Mouse (Mus musculus) lung, postnatal 36 days (tissue): ENCODE data around the gene Pkig.
"Not testable (repeated sequence)": the region's sequence is repeated elsewhere in the genome, so short reads cannot be mapped to it uniquely, and the experiment has no call there.

Experiments
- DNase-seq: peaks from one replicate; pipeline ENCODE4 v3.0.0; 2022; ENCODE audit warnings: mixed read lengths

The Pkig gene

GRCm38 (mm10) chr2:163685761-163686200 lies 27.6 kb downstream of the Pkig start:
- DNase-seq = peak; percentile 78

DNA sequence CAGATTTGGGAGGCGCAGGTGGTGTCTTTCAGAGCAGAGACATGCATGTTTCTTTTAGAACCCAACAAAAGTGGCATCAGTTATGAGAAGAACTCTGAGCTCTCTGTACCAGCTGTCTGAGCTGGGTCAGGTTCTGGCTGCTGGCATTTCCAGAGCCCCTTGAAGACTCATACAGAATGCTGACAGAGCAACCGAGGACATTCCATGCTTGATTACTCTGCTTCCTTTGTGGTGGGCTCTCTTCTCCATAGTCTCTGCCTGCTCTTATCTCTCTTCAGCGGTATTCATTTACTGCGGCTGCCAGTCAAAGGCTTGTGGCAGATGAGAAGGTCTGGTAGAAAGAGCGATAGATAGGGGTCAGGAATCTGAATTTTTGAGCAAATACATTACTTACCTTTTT lies 28.0 kb downstream of the Pkig start:
- DNase-seq = no peak

GRCm38 (mm10) chr2:163686886-163687285 lies 28.7 kb downstream of the Pkig start:
- DNase-seq = no peak

DNA sequence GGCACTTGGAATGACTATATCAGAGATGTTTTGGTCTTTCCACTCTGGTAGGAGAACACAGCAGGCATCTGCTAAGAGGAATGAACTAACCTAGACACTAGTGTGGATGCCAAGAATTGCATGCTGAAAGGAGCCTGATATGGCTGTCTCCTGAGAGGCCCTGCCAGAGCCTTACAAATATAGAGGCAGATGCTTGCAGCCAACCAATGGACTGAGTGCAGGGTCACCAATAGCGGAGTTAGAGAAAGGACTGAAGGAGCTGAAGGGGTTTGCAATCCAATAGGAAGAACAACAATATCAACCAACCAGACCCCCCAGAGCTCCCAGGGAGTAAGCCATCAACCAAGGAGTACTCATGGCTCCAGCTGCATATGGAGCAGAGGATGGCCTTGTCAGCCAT lies 30.2 kb downstream of the Pkig start:
- DNase-seq = not testable (repeated sequence)

- no peak for DNase-seq
Observed at GRCm38 (mm10) chr2:163689771-163690170, 31.6 kb downstream of the Pkig start.

DNA sequence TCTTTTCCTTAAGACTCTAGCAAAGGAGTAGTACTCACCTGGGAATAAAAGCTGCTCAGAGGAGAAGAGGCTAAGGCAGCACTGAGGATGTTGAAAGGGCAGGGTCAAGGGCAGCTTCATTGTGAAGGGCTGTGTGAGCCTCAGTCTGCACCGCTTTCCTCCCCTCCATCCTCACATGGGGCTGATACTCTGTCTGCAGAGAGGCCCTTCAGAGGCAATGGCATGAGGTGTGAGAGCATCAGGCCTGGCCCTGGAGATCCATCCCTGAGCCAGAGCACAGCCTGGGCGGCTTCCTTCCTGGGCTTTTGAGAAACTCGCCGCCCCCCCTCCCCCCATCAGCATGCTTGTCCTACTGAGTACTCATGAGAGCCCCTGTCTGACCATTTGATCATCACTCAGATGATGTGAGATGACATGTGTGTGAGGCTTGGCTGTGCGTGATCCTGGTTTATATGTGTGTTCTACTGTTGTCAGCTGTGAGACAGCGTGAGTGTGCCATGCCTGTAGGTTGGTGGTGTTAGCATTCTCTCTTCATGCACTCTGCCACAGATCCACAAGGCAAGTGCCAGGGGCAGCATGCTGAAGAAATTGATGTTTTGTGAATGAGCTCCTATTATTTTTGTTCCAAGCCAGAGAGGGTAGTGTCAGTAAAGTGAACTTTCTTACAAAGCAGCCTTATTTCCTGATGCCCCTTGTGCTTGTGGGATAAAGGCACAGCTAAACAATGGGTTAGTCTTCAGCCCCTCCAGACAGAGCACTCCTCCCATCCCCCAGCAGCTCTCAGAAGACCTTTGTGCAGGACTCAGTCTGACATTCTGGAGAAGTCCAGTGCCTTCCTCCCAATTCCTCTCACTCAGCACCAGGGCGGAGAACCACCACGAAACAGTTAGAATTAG lies 32.5 kb downstream of the Pkig start:
- no peak for DNase-seq

- no peak for DNase-seq
Observed at GRCm38 (mm10) chr2:163691846-163692605, 33.8 kb downstream of the Pkig start.

DNA sequence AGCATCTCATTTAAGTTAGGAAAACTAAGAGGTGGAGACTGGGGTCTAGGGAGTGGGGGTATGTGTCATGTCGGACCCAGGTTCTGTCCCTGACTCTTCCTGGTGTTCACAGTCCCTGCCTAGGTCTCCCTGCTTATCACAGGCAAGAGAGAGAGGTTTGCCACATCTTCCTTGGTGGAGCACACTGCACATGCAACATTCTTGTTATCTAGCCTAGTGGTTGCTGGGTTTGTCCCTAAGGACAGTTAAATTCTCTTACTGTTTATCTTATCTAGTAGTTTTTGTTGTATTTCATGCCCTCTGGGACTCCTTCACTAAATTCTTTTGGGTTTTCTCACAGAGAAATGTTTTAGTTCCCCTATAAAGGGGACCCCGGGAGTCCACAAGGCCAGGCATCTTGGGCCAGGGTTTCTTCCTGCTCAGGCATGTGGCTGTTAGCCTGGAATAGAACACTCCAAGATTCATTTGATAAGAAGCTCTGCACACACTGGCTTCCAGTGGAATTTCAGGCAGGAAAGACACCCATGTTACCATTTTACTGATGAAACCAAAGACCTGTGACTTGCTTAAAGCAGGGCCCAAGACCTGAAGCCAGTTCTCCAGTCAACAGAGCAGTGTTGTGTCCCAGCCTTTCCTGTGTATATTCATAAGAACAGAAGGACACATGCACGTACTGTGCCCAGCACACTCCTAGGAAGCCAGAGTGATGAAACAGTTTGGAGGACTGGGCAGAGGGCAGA lies 34.9 kb downstream of the Pkig start:
- no peak for DNase-seq

- DNase-seq = peak; percentile 75
Observed at GRCm38 (mm10) chr2:163693716-163694314, 35.6 kb downstream of the Pkig start.

- no peak for DNase-seq
Observed at GRCm38 (mm10) chr2:163696763-163697162, 38.6 kb downstream of the Pkig start.

DNA sequence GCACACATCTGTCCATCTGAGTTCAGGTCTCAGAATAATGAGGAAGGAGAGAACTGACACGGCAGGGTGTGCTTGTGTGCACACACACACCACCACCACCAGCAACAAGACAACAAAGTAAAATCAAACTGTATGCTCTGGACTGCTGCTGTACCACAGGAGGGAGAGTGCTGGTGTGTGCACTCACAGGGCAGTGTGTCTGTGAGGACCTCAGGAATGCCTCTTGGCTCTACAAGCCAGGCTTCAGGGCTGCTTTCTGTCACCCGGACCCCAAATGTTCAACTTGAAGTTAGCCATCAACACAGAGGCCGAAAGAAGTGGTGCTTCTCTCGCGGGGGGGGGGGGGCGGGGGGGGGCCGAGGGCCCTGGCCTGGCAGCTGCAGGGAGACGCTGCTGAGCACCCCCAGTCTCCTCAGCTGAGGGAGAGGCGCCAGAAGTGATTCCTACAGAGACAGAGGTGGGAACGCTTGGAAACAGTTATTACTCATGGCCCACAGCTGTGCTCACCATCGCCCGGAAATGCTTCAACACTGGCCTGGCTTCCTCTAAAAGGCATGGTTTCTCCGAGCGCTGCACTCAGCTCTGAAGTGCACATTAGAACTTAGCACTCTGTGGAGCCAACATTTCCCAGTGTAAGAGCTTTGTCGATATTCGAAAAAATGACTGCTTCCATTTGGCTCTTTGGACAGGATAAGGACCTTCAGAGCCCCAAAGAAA lies 39.7 kb downstream of the Pkig start:
- peak; percentile 47 for DNase-seq

DNA sequence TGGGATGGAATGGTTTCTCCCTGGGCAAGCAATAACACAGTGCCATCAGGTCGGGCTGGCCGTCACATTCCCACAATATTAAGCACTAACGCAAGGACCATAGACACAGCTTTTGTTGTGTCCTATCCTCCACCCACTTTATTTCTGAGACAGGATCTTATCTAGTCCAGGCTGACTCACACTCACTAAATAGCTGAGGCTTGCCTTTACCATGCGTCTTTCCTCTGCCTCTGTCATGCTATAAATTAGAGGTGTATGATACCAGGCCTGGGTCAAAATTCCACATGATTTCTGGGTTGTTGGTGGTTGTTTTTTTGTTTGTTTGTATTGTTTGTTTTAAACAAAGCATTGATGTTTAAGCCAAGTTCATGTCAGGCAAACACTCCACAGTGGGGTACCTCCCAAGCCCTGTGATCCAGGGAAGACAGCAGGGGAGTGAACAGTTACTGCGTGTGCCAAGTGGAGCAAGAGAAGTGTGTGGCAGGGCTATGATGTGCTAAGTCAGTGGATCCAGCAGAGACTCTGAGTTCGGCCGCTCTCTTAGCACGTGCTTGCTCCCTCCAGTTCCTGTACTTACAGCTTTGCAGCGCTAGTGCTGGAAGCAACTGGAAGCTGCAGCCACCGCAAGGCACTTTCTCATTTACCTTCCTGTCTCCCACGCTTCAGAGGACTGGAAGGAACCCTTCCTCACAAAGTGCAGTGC lies 41.0 kb downstream of the Pkig start:
- DNase-seq = no peak

DNA sequence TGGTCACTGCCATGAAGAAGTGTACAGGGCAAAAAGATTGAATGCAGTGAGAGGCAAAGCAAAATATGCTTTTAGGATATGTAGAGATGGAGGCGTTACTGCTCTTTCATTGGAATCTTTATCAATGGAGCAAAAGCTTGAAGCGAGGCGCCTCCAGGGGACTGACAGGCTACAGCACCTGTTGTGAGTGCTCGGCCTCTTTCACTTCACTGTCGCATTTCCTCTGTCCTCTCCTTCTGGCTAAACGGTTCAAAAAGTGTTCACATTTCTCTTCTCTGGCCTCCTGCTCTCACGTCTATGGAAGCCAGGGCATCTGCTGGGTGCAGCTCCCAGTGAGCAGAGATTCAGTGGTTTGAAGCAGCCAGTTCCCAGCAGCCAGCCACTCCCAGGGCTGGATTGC lies 44.2 kb downstream of the Pkig start:
- no peak for DNase-seq

GRCm38 (mm10) chr2:163702921-163703320 lies 44.7 kb downstream of the Pkig start:
- DNase-seq = no peak

DNA sequence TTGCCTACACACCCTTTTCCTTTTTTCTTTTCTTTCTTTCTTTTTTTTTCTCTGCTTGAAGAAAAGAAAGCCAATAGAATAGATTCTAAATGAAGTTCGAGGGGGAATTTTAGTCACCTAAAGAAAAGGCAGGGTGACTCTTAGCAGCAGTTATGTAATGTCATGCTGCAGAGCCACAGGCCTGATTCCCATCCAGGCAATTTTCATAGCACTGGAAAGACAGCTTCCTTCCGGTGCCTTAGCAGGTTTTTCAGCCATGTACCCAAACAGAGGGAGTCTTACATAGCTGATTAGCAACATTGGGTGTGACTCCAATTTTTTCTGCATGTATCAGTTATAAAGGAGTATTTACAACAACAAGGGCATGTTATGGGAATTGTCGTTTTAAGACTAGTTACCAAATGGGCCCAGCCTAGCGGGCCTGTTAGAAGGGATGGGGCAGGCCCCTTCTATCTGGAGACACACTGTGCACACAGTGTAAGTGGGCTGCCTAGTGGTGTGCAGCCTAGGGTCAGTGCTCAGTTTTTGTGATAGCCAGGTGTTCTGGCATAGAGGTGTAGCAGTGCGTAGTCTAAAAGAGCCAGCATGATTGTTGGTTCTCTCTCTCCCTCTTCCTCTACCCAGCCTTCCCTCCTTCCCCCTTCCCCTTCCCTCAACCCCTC lies 45.5 kb downstream of the Pkig start:
- no peak for DNase-seq

GRCm38 (mm10) chr2:163708321-163708720 lies 50.1 kb downstream of the Pkig start:
- no peak for DNase-seq

DNA sequence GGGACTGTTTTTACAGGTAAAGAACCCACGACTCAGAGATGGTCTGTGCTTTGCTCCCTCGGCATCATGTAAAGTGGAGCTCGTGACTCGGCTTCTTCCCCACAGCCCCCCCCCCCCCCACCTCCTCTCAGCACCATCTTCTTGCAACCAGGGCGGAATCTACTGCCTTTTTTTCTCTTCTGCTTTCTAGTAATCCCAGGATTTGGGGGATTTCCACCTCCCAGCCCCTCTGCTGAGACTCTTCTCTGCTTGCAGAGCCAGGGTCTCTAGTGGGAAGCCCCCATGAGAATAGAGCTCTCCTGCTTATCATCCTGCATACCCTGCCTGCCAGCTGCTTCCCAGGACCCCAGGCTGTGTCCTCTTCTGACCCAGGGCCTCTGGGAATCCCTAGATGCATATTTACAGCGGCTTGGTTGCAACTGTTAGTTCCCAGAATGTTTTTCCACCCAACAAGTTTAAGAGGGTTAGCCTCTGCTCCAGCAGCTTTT lies 50.6 kb downstream of the Pkig start:
- DNase-seq = no peak

DNA sequence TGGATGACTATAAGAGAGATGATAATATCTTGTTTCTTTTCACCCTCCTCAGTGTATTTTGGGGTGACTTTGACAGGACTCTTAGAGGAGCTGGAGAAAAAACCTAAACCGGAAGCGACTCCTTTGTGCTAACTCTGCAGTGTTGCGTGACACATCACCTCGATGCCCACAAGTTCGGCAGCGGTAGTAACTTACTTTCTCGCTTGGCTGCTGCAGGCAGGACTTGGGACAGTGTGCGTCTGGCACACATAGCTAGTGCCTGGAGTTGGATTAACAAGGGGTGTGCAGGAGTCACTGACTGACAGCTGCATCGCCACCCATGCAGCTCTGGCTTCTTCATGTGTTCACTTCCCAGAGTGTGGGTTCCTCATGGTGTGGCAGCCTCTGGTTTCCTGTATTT lies 51.8 kb downstream of the Pkig start:
- no peak for DNase-seq

DNA sequence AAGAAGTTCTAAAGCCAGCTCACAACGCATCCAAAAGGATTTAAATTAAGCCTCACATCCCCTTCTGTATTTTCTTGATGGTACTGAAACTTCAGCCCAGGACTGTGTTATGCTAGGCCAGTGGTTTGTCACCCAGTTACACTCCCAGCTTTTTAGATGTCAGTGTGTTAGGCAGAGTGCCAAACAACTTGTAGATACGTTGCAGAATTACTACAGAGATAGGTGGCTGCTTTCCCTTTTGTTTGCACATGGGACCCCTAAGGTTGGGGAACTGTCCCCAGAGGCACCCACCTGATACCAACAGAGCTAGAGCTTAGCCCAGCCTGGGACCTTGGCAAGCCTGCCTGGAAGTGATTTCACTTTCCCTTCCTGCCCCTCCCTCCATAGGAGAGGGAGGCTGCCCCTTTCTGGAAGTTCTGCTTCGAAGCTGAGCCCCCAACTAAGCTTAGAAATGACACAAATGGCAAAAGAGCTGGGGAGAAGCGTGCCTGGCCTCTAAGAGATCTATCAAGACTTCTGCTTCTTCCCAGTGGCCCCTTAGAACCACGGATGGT lies 52.5 kb downstream of the Pkig start:
- DNase-seq = peak; percentile 73

DNA sequence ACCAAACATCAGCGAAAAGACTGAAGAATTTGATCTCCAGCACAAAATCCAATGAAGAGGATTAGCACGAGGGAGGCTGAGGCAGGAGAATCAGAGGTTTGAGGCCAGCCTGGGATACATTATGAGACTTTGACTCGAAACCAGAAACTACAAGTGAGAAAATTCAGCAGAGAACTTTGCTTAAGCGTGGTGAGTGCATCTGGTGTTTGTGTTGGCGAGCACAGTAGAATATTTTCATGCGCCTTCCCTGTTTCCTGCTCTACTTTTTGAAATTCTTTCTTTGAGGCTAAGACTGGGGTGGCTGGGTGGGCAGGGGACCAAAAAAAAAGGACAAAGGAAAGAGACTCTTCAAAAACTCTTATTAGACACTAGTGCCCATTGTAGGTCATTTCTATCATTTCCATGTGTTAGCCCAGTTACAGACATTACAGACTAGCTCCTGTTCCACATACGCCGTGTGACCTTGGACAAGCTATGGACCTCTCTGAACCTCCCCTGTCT lies 53.2 kb downstream of the Pkig start:
- DNase-seq = no peak
